Mouse (Mus musculus) embryonic facial prominence, embryonic 10.5 days (tissue): ENCODE measurements around the gene Rpl36a-ps1. TPM values are rescaled to one million over a fixed set of nuclear protein-coding genes. Genes with fewer than 3 reads are reported as not detected.
"Not testable (repeated sequence)": the region's sequence is repeated elsewhere in the genome, so short reads cannot be mapped to it uniquely, and the experiment has no call there.

Experiments used
- DNase-seq: peaks from one replicate; pipeline ENCODE4 v3.0.0-alpha.2; 2017; ENCODE audit warnings: low spot score
- H3K27ac ChIP-seq: fragments of 300-500 bp; sonication (generic); replicated peaks from 2 replicates; pipeline ENCODE4 v1.5.1; 2016; ENCODE audit warnings: mild to moderate bottlenecking
- H3K27me3 ChIP-seq: fragments of 300-500 bp; sonication (generic); replicated peaks from 2 replicates; pipeline ENCODE4 v1.6.1; 2016; ENCODE audit warnings: low read depth, mild to moderate bottlenecking; ENCODE audit not compliant: poor library complexity, severe bottlenecking
- H3K36me3 ChIP-seq: fragments of 300-500 bp; sonication (generic); replicated peaks from 2 replicates; pipeline ENCODE4 v1.6.1; 2016; ENCODE audit warnings: mild to moderate bottlenecking, moderate library complexity
- H3K4me1 ChIP-seq: fragments of 300-500 bp; sonication (generic); 2 replicates; pipeline ENCODE4 v1.6.1; 2016
- H3K4me3 ChIP-seq: fragments of 300-500 bp; sonication (generic); 2 replicates; pipeline ENCODE4 v1.5.1; 2016; ENCODE audit warnings: mild to moderate bottlenecking, moderate library complexity
- H3K9me3 ChIP-seq: fragments of 300-500 bp; sonication (generic); 2 replicates; pipeline ENCODE4 v1.6.1; 2016; ENCODE audit warnings: mild to moderate bottlenecking
- WGBS: fragments of 180-500 bp; shearing (Covaris S2); methylation state at CpG from one replicate; pipeline ENCODE4 v1.1.7; 2016; 5-methylcytosine and 5-hydroxymethylcytosine counted together
- polyA plus RNA-seq: library from polyadenylated mRNA; unstranded; fragments of >200 nt; fragmentation: Nextera tagmentation; extraction: Ambion mirVana; gene quantifications from 2 replicates; pipeline ENCODE4 v1.2.1, GENCODE M21; 2016

Gene Rpl36a-ps1
- polyA plus RNA-seq, result 1.4 TPM in 1 of 2 replicates, not detected in the other

DNA sequence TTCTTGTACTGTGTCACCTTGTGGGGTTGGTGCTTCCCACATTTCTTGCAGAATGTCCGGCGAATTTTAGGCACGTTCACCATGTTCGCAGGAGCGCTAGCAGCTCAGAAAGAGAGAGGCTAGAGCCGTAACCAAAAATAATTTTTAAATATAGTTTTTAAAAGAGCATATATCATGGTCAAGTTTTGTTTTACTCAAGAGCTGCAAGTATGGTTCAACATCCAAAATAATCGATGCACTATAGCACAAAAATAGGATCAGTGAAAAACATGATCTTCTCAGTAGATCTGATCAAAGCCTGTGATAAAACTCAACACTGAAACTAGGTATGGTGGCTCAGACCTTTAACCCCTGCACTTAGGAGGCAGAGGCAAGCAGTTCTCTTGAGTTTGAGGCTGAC lies at the start of gene Rpl36a-ps1:
TSS of gene Rpl36a-ps1 (minus strand) at position 101 of the 400 bp plus-strand sequence.
- Histone ChIP-seq H3K4me3 (no peak within 1 kb of the TSS), H3K27me3 (no peaks in the 10 kb centered on the region), H3K4me1 (peaks cover 5% of the 10 kb centered on the region; the same call in 1 of the 2 replicates), H3K36me3 (no peaks in the 10 kb centered on the region), H3K27ac (no peak within 1 kb of the TSS), H3K9me3 (no peaks in the 10 kb centered on the region)
- WGBS, result 95% methylated on average over 7 of the region's 7 CpGs
- no peak for DNase-seq

DNA sequence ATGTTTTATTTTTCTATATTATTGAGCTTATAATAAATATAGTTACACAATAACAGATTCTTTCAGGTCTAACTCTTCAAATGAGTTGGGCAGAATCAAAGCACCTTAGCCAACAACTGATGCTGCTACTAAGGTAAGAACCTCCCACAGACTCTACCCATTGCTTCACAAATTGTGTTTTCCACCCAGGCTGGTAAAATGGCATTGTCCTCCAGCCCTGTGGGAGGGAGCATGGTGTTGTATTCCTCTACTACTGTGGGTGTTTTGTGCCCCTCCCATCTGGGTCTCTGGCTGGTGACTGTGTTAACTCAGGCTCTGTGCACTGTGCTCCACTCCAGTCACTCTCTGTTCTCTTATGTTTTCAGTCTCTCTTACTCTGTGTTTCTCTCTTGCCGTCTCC lies 49.4 kb upstream of the Rpl36a-ps1 start:
- H3K9me3 ChIP-seq, result no peaks in the 10 kb centered on the region
- DNase-seq, result no peak
- H3K4me1 ChIP-seq, result peaks cover 29% of the 10 kb centered on the region
- H3K27me3 ChIP-seq, result no peaks in the 10 kb centered on the region
- no peak overlapping the region for H3K27ac ChIP-seq
- 50% methylated on average over 1 of the region's 1 CpGs for WGBS
- peak overlapping the region; percentile 94 for H3K4me3 ChIP-seq
- H3K36me3 ChIP-seq, result peaks cover 22% of the 10 kb centered on the region

DNA sequence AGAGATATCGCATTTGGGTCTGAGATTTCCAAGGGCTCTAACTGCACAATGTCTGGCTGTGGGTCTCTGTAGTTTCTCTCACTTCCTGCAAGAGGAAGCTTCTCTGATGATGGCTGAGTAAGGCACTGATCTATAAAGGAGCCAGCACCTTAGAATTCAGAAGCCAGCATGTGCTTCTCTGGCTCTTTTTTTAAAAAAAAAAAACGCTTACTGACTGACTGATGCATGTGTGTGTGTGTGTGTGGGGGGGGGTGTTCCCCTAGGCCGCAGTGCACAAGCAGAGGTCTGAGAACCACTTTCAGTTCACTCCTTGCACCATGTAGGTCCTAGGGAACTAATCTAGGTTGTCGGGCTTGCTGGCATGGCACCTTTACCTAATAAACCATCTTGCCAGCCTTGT lies 47.3 kb upstream of the Rpl36a-ps1 start:
- no peaks in the 10 kb centered on the region for H3K27me3 ChIP-seq
- WGBS, result 79% methylated on average over 4 of the region's 4 CpGs
- peaks cover 28% of the 10 kb centered on the region for H3K36me3 ChIP-seq
- no peaks in the 10 kb centered on the region for H3K9me3 ChIP-seq
- H3K27ac ChIP-seq, result no peak overlapping the region
- H3K4me1 ChIP-seq, result peaks cover 24% of the 10 kb centered on the region
- DNase-seq, result no peak
- H3K4me3 ChIP-seq, result no peak overlapping the region

DNA sequence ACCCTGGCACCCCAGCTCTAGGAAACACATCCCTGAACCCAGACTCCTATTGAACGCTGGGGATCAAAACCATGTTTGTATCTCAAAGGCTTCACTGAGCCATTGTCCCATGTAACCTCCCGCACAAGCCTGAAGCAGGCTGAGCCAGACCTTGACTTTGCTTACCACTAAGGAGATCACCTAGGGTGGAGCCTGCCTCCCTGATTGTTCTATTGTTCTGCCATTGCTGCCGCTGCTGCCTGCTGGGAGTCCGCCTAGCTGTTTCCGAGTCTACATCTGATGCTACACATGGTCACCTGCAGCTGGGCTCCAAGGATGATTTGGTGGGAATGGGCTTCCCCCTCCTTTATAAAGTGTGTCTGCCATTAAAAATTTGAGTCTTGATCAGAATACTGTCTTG lies 45.2 kb upstream of the Rpl36a-ps1 start:
- not testable (repeated sequence) for DNase-seq, H3K27me3 ChIP-seq, H3K27ac ChIP-seq, H3K9me3 ChIP-seq, H3K4me3 ChIP-seq
- Histone ChIP-seq H3K4me1 (peaks cover 17% of the 10 kb centered on the region), H3K36me3 (peaks cover 46% of the 10 kb centered on the region)
- 76% methylated on average over 5 of the region's 5 CpGs for WGBS

DNA sequence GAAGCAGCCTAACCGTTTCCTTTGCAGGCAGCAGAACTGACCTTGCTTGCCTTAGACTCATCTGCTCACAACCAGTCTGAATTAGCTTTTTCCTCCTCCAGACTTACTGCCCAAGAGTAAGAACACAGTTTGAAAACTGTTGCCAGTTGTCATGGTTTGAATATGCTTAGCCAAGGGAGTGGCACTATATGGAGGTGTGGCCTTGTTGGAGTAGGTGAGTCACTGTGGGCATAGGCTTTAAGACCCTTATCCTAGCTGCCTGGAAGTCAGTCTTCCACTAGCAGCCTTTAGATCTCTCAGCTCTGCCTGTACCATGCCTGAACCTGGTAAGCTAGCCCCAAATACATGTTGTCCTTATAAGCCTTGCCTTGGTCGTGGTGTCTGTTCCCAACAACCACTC lies 43.6 kb upstream of the Rpl36a-ps1 start:
- no peaks in the 10 kb centered on the region for H3K27me3 ChIP-seq
- 94% methylated on average over 2 of the region's 2 CpGs for WGBS
- H3K4me3 ChIP-seq, result no peak overlapping the region
- no peaks in the 10 kb centered on the region for H3K9me3 ChIP-seq
- H3K27ac ChIP-seq, result no peak overlapping the region
- DNase-seq, result no peak
- peaks cover 57% of the 10 kb centered on the region for H3K36me3 ChIP-seq
- peaks cover 7% of the 10 kb centered on the region for H3K4me1 ChIP-seq

DNA sequence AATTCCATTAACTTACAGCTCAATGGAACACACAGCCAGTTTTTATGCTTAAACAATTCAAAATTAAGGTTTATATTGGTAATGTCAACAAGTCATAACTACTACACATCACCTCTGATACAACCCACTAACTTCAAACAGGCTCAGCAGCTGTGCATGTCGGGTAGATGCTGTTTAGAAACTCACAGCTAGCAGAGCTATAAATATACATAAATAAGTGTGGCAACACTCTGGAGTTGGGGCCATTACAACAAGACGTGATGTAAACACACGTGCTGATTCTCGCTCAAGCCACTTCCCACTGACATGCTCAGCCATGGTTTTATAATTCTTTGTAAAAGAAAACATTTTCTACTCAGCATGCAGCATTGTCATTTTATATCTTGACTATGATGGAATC lies 41.9 kb upstream of the Rpl36a-ps1 start:
- Histone ChIP-seq H3K9me3 (no peaks in the 10 kb centered on the region), H3K4me3 (no peak overlapping the region), H3K4me1 (no peaks in the 10 kb centered on the region), H3K27ac (no peak overlapping the region), H3K27me3 (no peaks in the 10 kb centered on the region), H3K36me3 (peaks cover 67% of the 10 kb centered on the region)
- WGBS, result 86% methylated on average over 4 of the region's 4 CpGs
- no peak for DNase-seq

DNA sequence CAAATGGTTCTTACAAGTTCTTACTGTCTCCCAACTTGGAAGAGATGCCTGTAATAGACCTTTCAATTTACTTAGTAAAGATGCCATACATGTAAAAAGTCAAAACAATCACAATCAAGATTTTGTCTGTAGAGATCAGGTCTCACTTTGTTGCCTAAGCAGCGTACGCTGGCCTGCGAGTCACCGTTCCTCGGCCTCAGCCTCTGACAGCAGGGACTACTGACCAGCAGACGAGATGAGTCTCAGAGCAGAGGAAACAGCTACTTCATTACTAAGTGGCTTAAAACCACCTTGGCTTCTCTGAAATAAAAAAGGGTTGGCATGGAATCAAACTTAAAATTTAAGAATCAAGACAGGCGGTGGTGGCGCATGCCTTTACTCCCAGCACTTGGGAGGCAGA lies 40.7 kb upstream of the Rpl36a-ps1 start:
- H3K36me3 ChIP-seq, result peaks cover 64% of the 10 kb centered on the region

DNA sequence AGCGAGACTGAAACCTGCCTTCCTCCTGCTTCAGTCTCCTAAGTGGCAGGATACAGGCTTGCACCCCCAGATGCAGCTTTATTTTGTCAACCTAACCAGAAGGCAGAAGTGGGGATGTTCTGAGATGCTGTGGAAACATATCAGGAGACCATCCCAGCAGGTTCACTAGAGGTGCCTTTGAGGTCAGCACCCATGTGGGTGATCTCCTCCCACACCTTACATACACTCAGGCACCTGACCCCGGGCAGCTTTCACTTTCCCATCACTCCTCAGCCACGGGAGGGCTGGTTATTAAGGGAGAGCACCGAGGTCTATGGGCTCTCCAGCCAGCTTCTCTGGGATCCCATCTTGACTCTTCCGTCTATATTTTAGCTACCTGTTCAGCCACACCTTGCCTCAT lies 38.5 kb upstream of the Rpl36a-ps1 start:
- Histone ChIP-seq H3K9me3 (no peaks in the 10 kb centered on the region), H3K4me1 (no peaks in the 10 kb centered on the region), H3K36me3 (peaks cover 43% of the 10 kb centered on the region), H3K27ac (no peak overlapping the region), H3K27me3 (no peaks in the 10 kb centered on the region), H3K4me3 (no peak overlapping the region)
- DNase-seq, result no peak
- WGBS, result 84% methylated on average over 5 of the region's 5 CpGs

More for the DNA sequence above, 40.7 kb upstream of the Rpl36a-ps1 start:
- not testable (repeated sequence) for H3K27me3 ChIP-seq, H3K27ac ChIP-seq, DNase-seq, H3K4me1 ChIP-seq, H3K9me3 ChIP-seq, H3K4me3 ChIP-seq
- WGBS, result 95% methylated on average over 8 of the region's 8 CpGs

DNA sequence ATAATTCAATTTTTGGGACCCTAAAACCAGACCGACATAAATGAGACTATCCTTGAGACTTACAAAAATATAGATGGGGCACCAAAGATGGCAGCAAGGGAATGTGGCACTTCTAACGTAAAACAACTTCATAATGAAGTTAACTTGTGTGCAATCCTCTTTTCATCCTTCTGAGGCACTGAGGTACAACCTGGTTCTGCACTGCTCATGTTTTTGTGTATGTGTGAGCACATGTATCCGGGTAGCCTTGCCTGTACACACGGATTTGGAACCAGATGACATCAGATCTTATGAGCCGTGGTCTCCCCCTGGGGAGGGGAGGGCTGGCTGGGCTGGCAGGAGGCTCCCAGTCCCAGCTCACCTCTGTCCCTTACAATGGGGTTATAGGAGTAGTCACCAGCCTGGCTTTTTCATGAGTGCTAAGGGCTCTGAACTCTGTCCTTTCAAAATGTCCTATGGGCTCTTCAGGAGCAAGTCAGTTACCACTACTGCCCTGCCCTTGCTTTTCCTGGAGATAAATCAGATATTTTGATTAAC lies 37.3 kb upstream of the Rpl36a-ps1 start:
- Histone ChIP-seq H3K27ac (no peak overlapping the region), H3K4me1 (no peaks in the 10 kb centered on the region), H3K27me3 (no peaks in the 10 kb centered on the region), H3K36me3 (peaks cover 39% of the 10 kb centered on the region), H3K9me3 (no peaks in the 10 kb centered on the region), H3K4me3 (no peak overlapping the region)
- WGBS, result 87% methylated on average over 5 of the region's 5 CpGs
- DNase-seq, result no peak

DNA sequence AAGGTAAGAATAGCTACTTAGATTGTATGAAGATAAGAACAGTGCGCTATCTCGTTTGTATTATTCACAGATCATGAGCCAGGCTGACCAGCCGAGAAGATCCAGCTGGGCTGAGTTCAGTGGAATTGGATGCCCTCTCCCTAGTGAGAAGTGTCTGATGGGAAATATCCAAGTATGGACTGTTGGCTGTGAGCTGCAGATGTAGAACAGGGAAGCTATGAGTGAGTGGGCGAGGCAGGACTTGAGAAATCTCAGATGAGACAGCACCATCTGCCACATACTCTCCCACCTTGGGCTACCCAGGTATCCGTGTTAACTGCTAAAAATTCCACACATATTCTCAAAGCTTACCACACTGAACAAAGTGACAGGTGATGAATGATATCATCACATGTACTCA lies 35.9 kb upstream of the Rpl36a-ps1 start:
- no peaks in the 10 kb centered on the region for H3K9me3 ChIP-seq
- no peak overlapping the region for H3K27ac ChIP-seq
- 86% methylated on average over 5 of the region's 5 CpGs for WGBS
- H3K27me3 ChIP-seq, result no peaks in the 10 kb centered on the region
- no peak for DNase-seq
- peaks cover 25% of the 10 kb centered on the region for H3K36me3 ChIP-seq
- H3K4me3 ChIP-seq, result no peak overlapping the region
- H3K4me1 ChIP-seq, result no peaks in the 10 kb centered on the region

DNA sequence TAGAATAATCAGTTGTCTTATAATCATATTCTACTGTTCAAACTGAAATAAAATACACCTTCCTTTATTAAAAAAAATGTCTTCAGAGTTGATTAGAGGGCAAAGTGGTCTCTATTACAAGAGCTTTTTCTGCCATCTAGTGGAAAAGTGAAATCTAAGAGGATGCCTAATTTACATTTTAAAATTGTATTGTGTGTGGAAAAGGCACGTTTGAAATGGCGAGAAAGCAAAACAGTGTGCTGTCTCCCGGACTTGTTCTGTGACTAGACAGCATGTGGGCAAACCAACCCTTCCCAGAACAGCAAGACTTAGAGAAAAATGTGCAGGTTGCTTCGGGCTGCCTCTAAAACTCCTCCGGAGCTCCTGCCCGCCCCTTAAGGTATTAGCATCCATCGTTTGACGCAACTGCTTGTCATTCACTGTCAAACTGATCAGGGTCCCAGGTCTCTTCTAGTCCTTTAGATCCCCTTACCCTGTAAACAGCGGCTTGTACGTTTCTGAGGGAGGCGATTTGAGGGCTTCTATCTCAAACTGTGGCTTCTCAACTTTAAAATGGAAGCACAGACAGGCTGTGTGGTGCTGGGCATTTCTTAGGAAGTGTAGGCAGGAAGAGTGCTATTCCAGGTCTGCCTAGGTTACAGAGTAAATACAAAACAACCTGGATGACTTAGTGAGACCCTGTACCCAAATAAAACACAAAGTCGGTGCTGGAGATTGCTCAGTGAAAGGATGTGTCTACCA lies 28.4 kb upstream of the Rpl36a-ps1 start:
- 50% methylated on average over 12 of the region's 12 CpGs for WGBS
- no peak overlapping the region; the same call in 1 of the 2 replicates for H3K27ac ChIP-seq

DNA sequence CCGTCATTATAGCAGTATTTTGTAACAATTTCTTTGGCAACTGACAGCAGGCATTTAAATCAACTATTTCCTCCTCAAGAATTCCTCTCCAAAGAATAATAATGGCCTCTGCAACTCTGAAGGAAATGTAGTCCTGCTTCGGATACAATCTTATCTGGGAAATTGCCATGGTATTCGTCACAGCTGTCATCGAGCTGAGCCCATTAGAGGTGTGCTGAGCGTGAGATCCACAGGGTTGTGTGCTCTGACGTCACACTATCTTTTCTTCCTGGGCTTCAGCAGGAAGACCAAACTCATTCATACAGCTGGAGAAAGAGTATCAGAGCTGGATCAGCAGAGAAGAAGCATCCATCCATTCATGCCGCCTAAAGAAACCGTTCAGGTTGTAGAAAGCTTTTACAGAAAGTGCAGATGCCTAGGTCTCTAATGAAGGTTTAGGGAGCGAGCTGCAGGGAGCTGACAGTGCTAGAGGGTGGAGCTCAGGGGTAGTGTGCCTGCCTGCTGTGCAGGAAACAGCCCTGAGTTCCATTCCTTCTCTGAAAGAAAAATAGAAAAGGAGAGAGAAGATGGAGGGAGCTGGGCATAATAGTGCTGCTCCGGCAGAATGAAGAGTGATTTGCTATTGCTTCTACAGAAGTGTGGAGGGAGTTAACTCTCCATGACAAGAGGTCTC lies 25.2 kb upstream of the Rpl36a-ps1 start:
- H3K27ac ChIP-seq, result no peak overlapping the region
- WGBS, result 66% methylated on average over 10 of the region's 10 CpGs

More for the DNA sequence above, 28.4 kb upstream of the Rpl36a-ps1 start:
- Histone ChIP-seq H3K36me3 (no peaks in the 10 kb centered on the region), H3K4me3 (peak overlapping the region; percentile 34; the same call in 1 of the 2 replicates), H3K4me1 (0 out of 2 replicates have a peak, but pooled peaks cover 3% of the 10 kb centered on the region), H3K9me3 (no peaks in the 10 kb centered on the region), H3K27me3 (no peaks in the 10 kb centered on the region)
- DNase-seq, result no peak

More for the DNA sequence above, 25.2 kb upstream of the Rpl36a-ps1 start:
- no peak overlapping the region for H3K4me3 ChIP-seq
- no peaks in the 10 kb centered on the region for H3K9me3 ChIP-seq
- no peaks in the 10 kb centered on the region for H3K36me3 ChIP-seq
- H3K4me1 ChIP-seq, result 0 out of 2 replicates have a peak, but pooled peaks cover 3% of the 10 kb centered on the region
- DNase-seq, result no peak
- H3K27me3 ChIP-seq, result no peaks in the 10 kb centered on the region
